Mouse (Mus musculus) hindbrain, embryonic 16.5 days (tissue): ENCODE measurements around the gene Rorc. TPM values are rescaled to one million over a fixed set of nuclear protein-coding genes. Genes with fewer than 3 reads are reported as not detected.
A peak's percentile ranks its signal among the peaks of the same experiment; 100 is the strongest.

ENCODE experiments used
- ATAC-seq: fragments of 200-750 bp; cut with Nextera tagmentation; 2 replicates; pipeline ENCODE4 v1.8.0; 2017; ENCODE audit warnings: moderate TSS enrichment, moderate library complexity
- H3K27ac ChIP-seq: fragments of 300-500 bp; sonication (generic); 2 replicates; pipeline ENCODE4 v1.5.1; 2014; ENCODE audit warnings: low read depth, mild to moderate bottlenecking, control low read depth, low read length, moderate library complexity
- H3K27me3 ChIP-seq: fragments of 300-500 bp; sonication (generic); replicated peaks from 2 replicates; pipeline ENCODE4 v1.6.1; 2014; ENCODE audit warnings: low read length; ENCODE audit not compliant: control insufficient read depth, insufficient read depth
- H3K36me3 ChIP-seq: fragments of 300-500 bp; sonication (generic); 2 replicates; pipeline ENCODE4 v1.6.1; 2014; ENCODE audit warnings: mild to moderate bottlenecking, low read length, moderate library complexity, mixed read lengths; ENCODE audit not compliant: control insufficient read depth, insufficient read depth
- H3K4me1 ChIP-seq: fragments of 300-500 bp; sonication (generic); 2 replicates; pipeline ENCODE4 v1.6.1; 2014; ENCODE audit warnings: low read depth, low read length; ENCODE audit not compliant: control insufficient read depth, insufficient read depth
- H3K4me2 ChIP-seq: fragments of 300-500 bp; sonication (generic); 2 replicates; pipeline ENCODE4 v1.6.1; 2014; ENCODE audit warnings: mild to moderate bottlenecking, low read length, control low read depth, moderate library complexity
- H3K4me3 ChIP-seq: fragments of 300-500 bp; sonication (generic); 2 replicates; pipeline ENCODE4 v1.5.1; 2014; ENCODE audit warnings: mild to moderate bottlenecking, low read length, control low read depth, moderate library complexity
- H3K9ac ChIP-seq: fragments of 300-500 bp; sonication (generic); 2 replicates; pipeline ENCODE4 v1.6.1; 2014; ENCODE audit warnings: low read depth, mild to moderate bottlenecking, control low read depth, low read length, moderate library complexity
- H3K9me3 ChIP-seq: fragments of 300-500 bp; sonication (generic); 2 replicates; pipeline ENCODE4 v1.6.1; 2014; ENCODE audit warnings: mild to moderate bottlenecking, low read length, moderate library complexity; ENCODE audit not compliant: control insufficient read depth
- WGBS: fragments of 180-500 bp; shearing (Covaris S2); extraction: QIAGEN DNeasy Blood & Tissue Kit; methylation state at CpG from one replicate; pipeline ENCODE4 v1.1.7; 2014; 5-methylcytosine and 5-hydroxymethylcytosine counted together
- polyA plus RNA-seq: library from polyadenylated mRNA; unstranded; fragments of >200 nt; fragmentation: Nextera tagmentation; extraction: Ambion mirVana; gene quantifications from 2 replicates; pipeline ENCODE4 v1.2.1, GENCODE M21; 2015

The Rorc gene
- polyA plus RNA-seq, 1 experiment from 2014 or later, result 0.36 TPM

DNA sequence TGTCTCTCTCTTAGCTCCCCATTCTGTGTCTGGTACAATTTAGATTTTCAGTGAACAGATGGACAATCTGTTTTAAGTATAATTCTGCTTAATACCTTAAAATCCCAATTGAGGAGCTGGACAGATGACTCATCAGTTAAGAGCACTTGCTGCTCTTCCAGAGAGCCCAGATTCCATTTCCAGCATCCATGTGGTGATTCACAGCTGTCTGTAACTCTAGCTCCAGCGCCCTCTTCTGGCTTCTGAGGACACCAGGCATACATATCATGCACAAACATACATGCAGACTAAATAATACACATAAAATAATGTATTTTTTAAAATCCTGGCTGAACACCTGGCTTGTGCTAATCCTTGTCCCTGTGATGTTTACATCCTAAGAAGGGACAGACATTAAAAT, 11.8 kb upstream of the Rorc start:
- no peak overlapping the region for H3K4me2 ChIP-seq
- no peak overlapping the region for H3K4me3 ChIP-seq
- 3% methylated on average over 1 of the region's 1 CpGs for WGBS
- H3K36me3 ChIP-seq, result no peaks in the 10 kb centered on the region
- ATAC-seq, result no peak
- no peaks in the 10 kb centered on the region for H3K9me3 ChIP-seq
- peaks cover 11% of the 10 kb centered on the region; the same call in 1 of the 2 replicates for H3K4me1 ChIP-seq
- no peak overlapping the region for H3K9ac ChIP-seq
- no peak overlapping the region for H3K27ac ChIP-seq
- peaks cover 2% of the 10 kb centered on the region; the same call in 1 of the 2 replicates for H3K27me3 ChIP-seq

GRCm38 (mm10) chr3:94362138-94362537, 10.5 kb upstream of the Rorc start, which contains the start of gene C2cd4d:
C2cd4d (plus strand) TSS chr3:94362438.
- 34% methylated on average over 7 of the region's 7 CpGs for WGBS
- H3K9me3 ChIP-seq, result no peaks in the 10 kb centered on the region
- ATAC-seq, result no peak
- peaks cover 5% of the 10 kb centered on the region for H3K27me3 ChIP-seq
- H3K4me3 ChIP-seq, result peak within 1 kb of the TSS; percentile 64
- H3K27ac ChIP-seq, result no peak within 1 kb of the TSS; the same call in 1 of the 2 replicates
- H3K4me1 ChIP-seq, result peaks cover 11% of the 10 kb centered on the region; the same call in 1 of the 2 replicates
- H3K9ac ChIP-seq, result peak within 1 kb of the TSS; percentile 91
- H3K36me3 ChIP-seq, result no peaks in the 10 kb centered on the region
- peak within 1 kb of the TSS; percentile 95 for H3K4me2 ChIP-seq

- H3K9me3 ChIP-seq, result no peaks in the 10 kb centered on the region
- peak overlapping the region; percentile 64 for H3K4me3 ChIP-seq
- H3K9ac ChIP-seq, result peak overlapping the region; percentile 91
- peaks cover 5% of the 10 kb centered on the region for H3K27me3 ChIP-seq
- peak; percentile 75 for ATAC-seq
- H3K36me3 ChIP-seq, result no peaks in the 10 kb centered on the region
- H3K4me1 ChIP-seq, result peaks cover 11% of the 10 kb centered on the region; the same call in 1 of the 2 replicates
- 5% methylated on average over 88 of the region's 97 CpGs for WGBS
- H3K27ac ChIP-seq, result peak overlapping the region; percentile 61
- H3K4me2 ChIP-seq, result peak overlapping the region; percentile 95
Observed at GRCm38 (mm10) chr3:94363291-94364153, 9.1 kb upstream of the Rorc start.

DNA sequence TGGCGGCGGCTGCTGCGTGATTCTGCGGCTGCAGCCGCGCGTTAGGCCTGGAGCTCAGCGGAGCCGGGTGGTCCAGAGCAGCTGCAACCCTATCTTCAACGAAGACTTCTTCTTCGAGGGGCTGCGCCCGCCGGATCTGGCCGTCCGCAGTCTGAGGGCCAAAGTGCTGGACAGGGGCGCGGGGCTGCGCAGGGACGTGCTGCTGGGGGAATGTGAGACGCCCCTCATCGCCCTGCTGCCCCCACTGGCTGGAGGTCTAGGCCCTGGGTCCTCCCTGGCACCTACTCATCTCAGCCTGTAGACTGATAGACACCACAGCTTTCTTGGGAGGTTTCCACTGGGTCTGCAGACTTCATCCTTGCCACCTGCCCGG, 8.5 kb upstream of the Rorc start:
- Histone ChIP-seq H3K27me3 (peaks cover 5% of the 10 kb centered on the region), H3K9me3 (no peaks in the 10 kb centered on the region), H3K9ac (peak overlapping the region; percentile 91), H3K27ac (peak overlapping the region; percentile 61), H3K4me3 (peak overlapping the region; percentile 64), H3K36me3 (no peaks in the 10 kb centered on the region), H3K4me2 (peak overlapping the region; percentile 95), H3K4me1 (peaks cover 11% of the 10 kb centered on the region; the same call in 1 of the 2 replicates)
- peak; percentile 49 for ATAC-seq
- WGBS, result 5% methylated on average over 23 of the region's 23 CpGs

DNA sequence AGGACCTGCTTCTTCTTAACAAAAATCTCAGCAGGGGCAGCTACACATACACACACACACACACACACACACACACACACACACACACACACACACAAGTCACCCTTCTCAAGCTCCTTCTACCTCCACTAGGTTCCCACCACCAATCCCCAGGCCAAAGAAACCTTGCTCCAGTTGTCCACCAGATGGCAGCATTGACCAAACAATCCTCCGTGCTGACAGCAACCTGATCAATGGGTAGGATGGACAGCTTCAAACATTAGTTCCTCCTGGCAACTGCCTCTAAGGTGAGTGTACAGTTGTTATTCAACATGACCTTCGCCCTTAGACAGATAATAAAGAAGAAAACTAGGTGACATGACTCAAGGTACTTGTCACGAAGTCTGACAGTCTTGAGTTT, 5.8 kb upstream of the Rorc start:
- peak; percentile 53 for ATAC-seq

DNA sequence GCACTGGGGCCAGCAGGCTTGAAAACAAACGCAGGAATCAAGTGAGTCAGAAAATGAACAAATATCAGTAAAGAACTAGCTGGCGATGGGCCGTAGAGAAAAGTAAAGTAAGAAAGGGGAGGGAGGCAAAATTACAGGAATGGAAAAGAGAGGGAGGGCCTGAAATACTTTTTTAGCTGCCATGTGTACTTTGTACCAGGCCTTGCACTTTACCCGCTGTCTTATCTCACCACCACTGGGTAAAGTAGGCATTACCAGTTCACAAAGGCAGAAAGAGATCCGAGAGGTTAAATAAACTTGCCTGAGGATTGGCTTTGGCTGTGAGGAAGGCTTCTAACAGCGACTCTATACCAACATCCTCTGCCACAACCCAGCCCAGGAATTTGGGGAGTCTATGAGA, 5.1 kb upstream of the Rorc start:
- Histone ChIP-seq H3K36me3 (no peaks in the 10 kb centered on the region), H3K4me1 (peaks cover 18% of the 10 kb centered on the region; the same call in 1 of the 2 replicates), H3K9me3 (no peaks in the 10 kb centered on the region), H3K4me3 (no peak overlapping the region), H3K9ac (no peak overlapping the region), H3K27me3 (peaks cover 5% of the 10 kb centered on the region), H3K4me2 (no peak overlapping the region), H3K27ac (no peak overlapping the region)
- ATAC-seq, result no peak
- 87% methylated on average over 6 of the region's 6 CpGs for WGBS

More for the DNA sequence above, 5.8 kb upstream of the Rorc start:
- peaks cover 5% of the 10 kb centered on the region for H3K27me3 ChIP-seq
- no peak overlapping the region for H3K4me2 ChIP-seq
- peaks cover 15% of the 10 kb centered on the region; the same call in 1 of the 2 replicates for H3K4me1 ChIP-seq
- no peak overlapping the region for H3K9ac ChIP-seq
- no peak overlapping the region for H3K4me3 ChIP-seq
- H3K36me3 ChIP-seq, result no peaks in the 10 kb centered on the region
- no peak overlapping the region for H3K27ac ChIP-seq
- WGBS, result 17% methylated on average over 3 of the region's 3 CpGs
- H3K9me3 ChIP-seq, result no peaks in the 10 kb centered on the region

GRCm38 (mm10) chr3:94368631-94369030, 4.0 kb upstream of the Rorc start:
- no peak overlapping the region for H3K9ac ChIP-seq
- no peaks in the 10 kb centered on the region for H3K36me3 ChIP-seq
- WGBS, result 67% methylated on average over 6 of the region's 6 CpGs

GRCm38 (mm10) chr3:94369709-94370108, 2.9 kb upstream of the Rorc start:
- Histone ChIP-seq H3K27ac (no peak overlapping the region), H3K9ac (no peak overlapping the region), H3K27me3 (peaks cover 3% of the 10 kb centered on the region), H3K4me2 (no peak overlapping the region), H3K9me3 (no peaks in the 10 kb centered on the region), H3K4me3 (no peak overlapping the region), H3K4me1 (peaks cover 22% of the 10 kb centered on the region), H3K36me3 (no peaks in the 10 kb centered on the region)
- WGBS, result 69% methylated on average over 2 of the region's 2 CpGs
- ATAC-seq, result no peak

More at GRCm38 (mm10) chr3:94368631-94369030, 4.0 kb upstream of the Rorc start:
- Histone ChIP-seq H3K4me1 (peaks cover 19% of the 10 kb centered on the region), H3K27ac (no peak overlapping the region), H3K9me3 (no peaks in the 10 kb centered on the region), H3K4me3 (no peak overlapping the region), H3K4me2 (no peak overlapping the region), H3K27me3 (peaks cover 5% of the 10 kb centered on the region)
- no peak for ATAC-seq

- peak; percentile 64 for ATAC-seq
- H3K4me3 ChIP-seq, result no peak overlapping the region
- H3K9me3 ChIP-seq, result no peaks in the 10 kb centered on the region
- peak overlapping the region; percentile 41 for H3K9ac ChIP-seq
- peak overlapping the region; percentile 47 for H3K4me2 ChIP-seq
- no peaks in the 10 kb centered on the region for H3K36me3 ChIP-seq
- peak overlapping the region; percentile 29; the same call in 1 of the 2 replicates for H3K27ac ChIP-seq
- 0 out of 2 replicates have a peak, but pooled peaks cover 4% of the 10 kb centered on the region for H3K27me3 ChIP-seq
- WGBS, result 4% methylated on average over 11 of the region's 11 CpGs
- H3K4me1 ChIP-seq, result peaks cover 22% of the 10 kb centered on the region
Observed at GRCm38 (mm10) chr3:94371637-94372036, 957 bp upstream of the Rorc start.
